Mouse (Mus musculus) kidney, adult 2 months (tissue): ENCODE results near the gene Slc22a26. TPM values are rescaled to one million over a fixed set of nuclear protein-coding genes. Genes with fewer than 3 reads are reported as not detected.
"Not testable (repeated sequence)": the region's sequence is repeated elsewhere in the genome, so short reads cannot be mapped to it uniquely, and the experiment has no call there.

Source experiments
- DNase-seq: peaks from one replicate; pipeline ENCODE4 v3.0.0; 2021
- H3K27ac ChIP-seq: fragments of 200-500 bp; 2 replicates; pipeline ENCODE4 v1.5.1; 2012; ENCODE audit warnings: low read depth, low read length, control low read depth, inconsistent platforms; ENCODE audit not compliant: insufficient read depth
- H3K27me3 ChIP-seq: fragments of 200-500 bp; replicated peaks from 2 replicates; pipeline ENCODE4 v1.6.1; 2012; ENCODE audit warnings: mild to moderate bottlenecking, moderate library complexity, low read length, inconsistent platforms; ENCODE audit not compliant: control insufficient read depth, insufficient read depth
- H3K36me3 ChIP-seq: fragments of 200-500 bp; 2 replicates; pipeline ENCODE4 v1.6.1; 2012; ENCODE audit warnings: mild to moderate bottlenecking, moderate library complexity, low read length, inconsistent platforms; ENCODE audit not compliant: control insufficient read depth, insufficient read depth
- H3K4me1 ChIP-seq: fragments of 200-500 bp; 2 replicates; pipeline ENCODE4 v1.6.1; 2011; ENCODE audit warnings: low read length; ENCODE audit not compliant: control insufficient read depth, insufficient read depth
- H3K4me3 ChIP-seq: fragments of 200-500 bp; 2 replicates; pipeline ENCODE4 v1.5.1; 2011; ENCODE audit warnings: mild to moderate bottlenecking, low read depth, low read length, control low read depth; ENCODE audit not compliant: insufficient read depth
- CTCF ChIP-seq: fragments of 200-500 bp; conservative IDR thresholded peaks from 2 replicates; pipeline ENCODE4 v1.5.1; 2011; ENCODE audit warnings: low read depth, mild to moderate bottlenecking, control low read depth, low read length, moderate library complexity, mixed read lengths; ENCODE audit not compliant: insufficient read depth, insufficient read length
- POLR2A ChIP-seq: fragments of 200-500 bp; IDR thresholded peaks from one replicate; pipeline ENCODE4 v1.6.1; 2011; ENCODE audit warnings: low read depth, low read length, control low read depth
- WGBS: fragments of 180-500 bp; shearing (Covaris S2); methylation state at CpG from one replicate; pipeline ENCODE4 v1.1.7; 2018; 5-methylcytosine and 5-hydroxymethylcytosine counted together
- polyA plus RNA-seq: library from polyadenylated mRNA; depleted of rRNA; stranded (reverse); fragments of >200 nt; gene quantifications from 2 replicates; pipeline ENCODE4 v1.2.3, GENCODE M21; 2012; rRNA removed

Slc22a26 gene
- polyA plus RNA-seq = 6.8 and 12.1 TPM in 2 replicates

- 44% methylated on average over 1 of the region's 1 CpGs for WGBS
- H3K4me3 ChIP-seq = no peak within 1 kb of the TSS
- no peak within 1 kb of the TSS for H3K27ac ChIP-seq
- peak; percentile 84 for DNase-seq
- no peaks in the 10 kb centered on the region for H3K36me3 ChIP-seq
- TF ChIP-seq CTCF (no peak), POLR2A (no peak)
- no peaks in the 10 kb centered on the region for H3K27me3 ChIP-seq
- H3K4me1 ChIP-seq = no peaks in the 10 kb centered on the region; the same call in 1 of the 2 replicates
Measured at GRCm38 (mm10) chr19:7802571-7802970, at the start of gene Slc22a26. Gene Slc22a26 (minus strand): TSS chr19:7802667.

- H3K36me3 ChIP-seq = no peaks in the 10 kb centered on the region
- WGBS = 63% methylated on average over 2 of the region's 2 CpGs
- TF ChIP-seq CTCF = no peak
- TF ChIP-seq POLR2A = no peak
- no peak overlapping the region for H3K27ac ChIP-seq
- no peaks in the 10 kb centered on the region for H3K4me1 ChIP-seq
- no peak overlapping the region for H3K4me3 ChIP-seq
- H3K27me3 ChIP-seq = no peaks in the 10 kb centered on the region
- DNase-seq = no peak
Measured at GRCm38 (mm10) chr19:7829851-7830250, 27.4 kb upstream of the Slc22a26 start.

- H3K4me1 ChIP-seq = no peaks in the 10 kb centered on the region
- H3K36me3 ChIP-seq = no peaks in the 10 kb centered on the region
- H3K4me3 ChIP-seq = no peak overlapping the region
- DNase-seq = no peak
- TF ChIP-seq POLR2A (no peak), CTCF (no peak)
- 96% methylated on average over 1 of the region's 1 CpGs for WGBS
- H3K27ac ChIP-seq = no peak overlapping the region
- no peaks in the 10 kb centered on the region for H3K27me3 ChIP-seq
Measured at GRCm38 (mm10) chr19:7790571-7790970, 11.9 kb downstream of the Slc22a26 start.

GRCm38 (mm10) chr19:7775306-7775705 is 27.2 kb downstream of the Slc22a26 start:
- no peaks in the 10 kb centered on the region for H3K27me3 ChIP-seq
- H3K4me1 ChIP-seq = no peaks in the 10 kb centered on the region; the same call in 1 of the 2 replicates
- 49% methylated on average over 4 of the region's 4 CpGs for WGBS
- H3K36me3 ChIP-seq = no peaks in the 10 kb centered on the region
- TF ChIP-seq POLR2A = no peak
- TF ChIP-seq CTCF = no peak
- H3K4me3 ChIP-seq = no peak overlapping the region
- peak overlapping the region; percentile 56; the same call in 1 of the 2 replicates for H3K27ac ChIP-seq
- peak; percentile 86 for DNase-seq

GRCm38 (mm10) chr19:7766124-7766523 is 36.3 kb downstream of the Slc22a26 start:
- peak; percentile 54 for DNase-seq
- TF ChIP-seq POLR2A = no peak
- no peak for TF ChIP-seq CTCF
- no peaks in the 10 kb centered on the region for H3K36me3 ChIP-seq
- H3K4me3 ChIP-seq = no peak overlapping the region
- WGBS = 45% methylated on average over 2 of the region's 2 CpGs
- H3K4me1 ChIP-seq = no peaks in the 10 kb centered on the region
- H3K27ac ChIP-seq = no peak overlapping the region
- H3K27me3 ChIP-seq = no peaks in the 10 kb centered on the region

GRCm38 (mm10) chr19:7765599-7765998 is 36.9 kb downstream of the Slc22a26 start:
- WGBS = 54% methylated on average over 3 of the region's 3 CpGs
- H3K4me1 ChIP-seq = no peaks in the 10 kb centered on the region
- H3K27ac ChIP-seq = no peak overlapping the region
- no peaks in the 10 kb centered on the region for H3K27me3 ChIP-seq
- H3K4me3 ChIP-seq = no peak overlapping the region
- DNase-seq = peak; percentile 75
- TF ChIP-seq POLR2A (no peak), CTCF (no peak)
- no peaks in the 10 kb centered on the region for H3K36me3 ChIP-seq

GRCm38 (mm10) chr19:7753371-7753770 is 49.1 kb downstream of the Slc22a26 start:
- H3K36me3 ChIP-seq, H3K27me3 ChIP-seq, DNase-seq, H3K27ac ChIP-seq, H3K4me1 ChIP-seq, H3K4me3 ChIP-seq: not testable (repeated sequence)
- WGBS = 74% methylated on average over 13 of the region's 13 CpGs

Other genes starting within 250 kb of the Slc22a26 start
- gene Pla2g16, start 245.2 kb downstream of the Slc22a26 start, polyA plus RNA-seq = 24.3 and 24.9 TPM in 2 replicates
- gene Lgals12, start 195.5 kb downstream of the Slc22a26 start, polyA plus RNA-seq = 5.1 and 5.3 TPM in 2 replicates
- gene Hrasls5, start 190.1 kb downstream of the Slc22a26 start, polyA plus RNA-seq = 0.42 and 1.4 TPM in 2 replicates
- 124 and 209 TPM in 2 replicates for gene Slc22a19, start 91.4 kb downstream of the Slc22a26 start, polyA plus RNA-seq
- gene Slc22a27, start 163.4 kb upstream of the Slc22a26 start, polyA plus RNA-seq = 1.7 and 2.3 TPM in 2 replicates